Mouse (Mus musculus): ENCODE results near the gene Ccnt1. TPM values are rescaled to one million over a fixed set of nuclear protein-coding genes. Genes with fewer than 3 reads are reported as not detected.
"Not testable (repeated sequence)": the region's sequence is repeated elsewhere in the genome, so short reads cannot be mapped to it uniquely, and the experiment has no call there.

Ccnt1 gene
- polyA plus RNA-seq, 1 experiment from 2014 or later, result 25.9 TPM

GRCm38 (mm10) chr15:98586141-98586540, 15.4 kb upstream of the Ccnt1 start:
- H3K9me3 ChIP-seq (replicated peaks; ENCODE audit: control insufficient read depth, low read length); H3K27me3 ChIP-seq (ENCODE audit: control insufficient read depth, insufficient read depth, low read depth, low read length); H3K4me3 ChIP-seq (ENCODE audit: low read depth, low read length); H3K9ac ChIP-seq (ENCODE audit: low read depth, low read length); H3K36me3 ChIP-seq (ENCODE audit: control insufficient read depth, insufficient read depth): not testable (repeated sequence)
- peak overlapping the region; percentile 25; the same call in 1 of the 2 replicates for H3K4me2 ChIP-seq (ENCODE audit: low read depth, low read length)
- ATAC-seq (ENCODE audit: low read depth), result peak; percentile 79
- H3K27ac ChIP-seq (ENCODE audit: low read length), result peak overlapping the region; percentile 45; the same call in 1 of the 2 replicates
- WGBS (ENCODE audit: insufficient replicate concordance), result 31% methylated on average over 9 of the region's 9 CpGs
- peaks cover 19% of the 10 kb centered on the region for H3K4me1 ChIP-seq (ENCODE audit: control insufficient read depth, low read depth, low read length)

GRCm38 (mm10) chr15:98585421-98585820, 14.7 kb upstream of the Ccnt1 start:
- no peaks in the 10 kb centered on the region for H3K27me3 ChIP-seq (ENCODE audit: control insufficient read depth, insufficient read depth, low read depth, low read length)

GRCm38 (mm10) chr15:98582996-98583395, 12.3 kb upstream of the Ccnt1 start:
- peaks cover 14% of the 10 kb centered on the region for H3K4me1 ChIP-seq (ENCODE audit: control insufficient read depth, low read depth, low read length)
- H3K9ac ChIP-seq (ENCODE audit: low read depth, low read length), result no peak overlapping the region
- no peaks in the 10 kb centered on the region for H3K36me3 ChIP-seq (ENCODE audit: control insufficient read depth, insufficient read depth)
- H3K9me3 ChIP-seq (replicated peaks; ENCODE audit: control insufficient read depth, low read length), result no peaks in the 10 kb centered on the region
- H3K4me2 ChIP-seq (ENCODE audit: low read depth, low read length), result no peak overlapping the region
- WGBS (ENCODE audit: insufficient replicate concordance), result 65% methylated on average over 8 of the region's 8 CpGs
- ATAC-seq (ENCODE audit: low read depth), result no peak
- no peak overlapping the region for H3K4me3 ChIP-seq (ENCODE audit: low read depth, low read length)
- no peaks in the 10 kb centered on the region for H3K27me3 ChIP-seq (ENCODE audit: control insufficient read depth, insufficient read depth, low read depth, low read length)
- H3K27ac ChIP-seq (ENCODE audit: low read length), result no peak overlapping the region

More at GRCm38 (mm10) chr15:98585421-98585820, 14.7 kb upstream of the Ccnt1 start:
- no peak for ATAC-seq (ENCODE audit: low read depth)
- Histone ChIP-seq H3K27ac (ENCODE audit: low read length) (0 out of 2 replicates have a peak overlapping the region, but pooled peaks have one; percentile 45), H3K4me1 (ENCODE audit: control insufficient read depth, low read depth, low read length) (peaks cover 19% of the 10 kb centered on the region), H3K9me3 (replicated peaks; ENCODE audit: control insufficient read depth, low read length) (no peaks in the 10 kb centered on the region), H3K36me3 (ENCODE audit: control insufficient read depth, insufficient read depth) (no peaks in the 10 kb centered on the region), H3K4me2 (ENCODE audit: low read depth, low read length) (no peak overlapping the region), H3K4me3 (ENCODE audit: low read depth, low read length) (no peak overlapping the region), H3K9ac (ENCODE audit: low read depth, low read length) (no peak overlapping the region)
- WGBS (ENCODE audit: insufficient replicate concordance), result 73% methylated on average over 7 of the region's 7 CpGs

DNA sequence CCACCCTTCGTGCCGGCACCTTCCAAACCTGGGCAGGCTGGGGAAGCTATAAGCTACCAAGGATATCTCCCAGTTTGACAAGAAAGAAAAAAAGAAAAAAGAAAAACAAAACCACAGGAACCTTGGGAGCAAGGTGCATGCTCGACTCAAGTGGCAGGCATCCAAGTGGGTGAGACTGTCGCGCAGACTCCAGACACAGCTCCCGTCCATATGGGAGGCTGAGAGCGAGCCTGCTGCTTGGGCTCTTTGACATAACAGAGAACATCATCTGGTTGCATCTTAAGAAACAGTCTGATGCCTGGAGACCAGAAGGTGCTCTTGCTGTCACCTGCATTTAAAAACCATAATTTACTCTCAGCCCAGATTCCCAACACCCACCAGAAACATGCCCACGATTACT, 11.7 kb upstream of the Ccnt1 start:
- H3K27ac ChIP-seq (ENCODE audit: low read length), result no peak overlapping the region
- H3K4me3 ChIP-seq (ENCODE audit: low read depth, low read length), result no peak overlapping the region
- 76% methylated on average over 8 of the region's 8 CpGs for WGBS (ENCODE audit: insufficient replicate concordance)
- no peak overlapping the region for H3K4me2 ChIP-seq (ENCODE audit: low read depth, low read length)
- ATAC-seq (ENCODE audit: low read depth), result no peak
- no peaks in the 10 kb centered on the region for H3K9me3 ChIP-seq (replicated peaks; ENCODE audit: control insufficient read depth, low read length)
- no peak overlapping the region for H3K9ac ChIP-seq (ENCODE audit: low read depth, low read length)
- peaks cover 9% of the 10 kb centered on the region for H3K4me1 ChIP-seq (ENCODE audit: control insufficient read depth, low read depth, low read length)
- H3K36me3 ChIP-seq (ENCODE audit: control insufficient read depth, insufficient read depth), result no peaks in the 10 kb centered on the region
- H3K27me3 ChIP-seq (ENCODE audit: control insufficient read depth, insufficient read depth, low read depth, low read length), result no peaks in the 10 kb centered on the region

GRCm38 (mm10) chr15:98579795-98580464, 9.2 kb upstream of the Ccnt1 start:
- Histone ChIP-seq H3K27me3 (ENCODE audit: control insufficient read depth, insufficient read depth, low read depth, low read length) (no peaks in the 10 kb centered on the region), H3K9ac (ENCODE audit: low read depth, low read length) (no peak overlapping the region), H3K4me1 (ENCODE audit: control insufficient read depth, low read depth, low read length) (no peaks in the 10 kb centered on the region; the same call in 1 of the 2 replicates), H3K9me3 (replicated peaks; ENCODE audit: control insufficient read depth, low read length) (no peaks in the 10 kb centered on the region), H3K27ac (ENCODE audit: low read length) (no peak overlapping the region), H3K4me3 (ENCODE audit: low read depth, low read length) (no peak overlapping the region), H3K36me3 (ENCODE audit: control insufficient read depth, insufficient read depth) (no peaks in the 10 kb centered on the region), H3K4me2 (ENCODE audit: low read depth, low read length) (no peak overlapping the region)
- WGBS (ENCODE audit: insufficient replicate concordance), result 33% methylated on average over 5 of the region's 5 CpGs
- peak; percentile 69 for ATAC-seq (ENCODE audit: low read depth)

DNA sequence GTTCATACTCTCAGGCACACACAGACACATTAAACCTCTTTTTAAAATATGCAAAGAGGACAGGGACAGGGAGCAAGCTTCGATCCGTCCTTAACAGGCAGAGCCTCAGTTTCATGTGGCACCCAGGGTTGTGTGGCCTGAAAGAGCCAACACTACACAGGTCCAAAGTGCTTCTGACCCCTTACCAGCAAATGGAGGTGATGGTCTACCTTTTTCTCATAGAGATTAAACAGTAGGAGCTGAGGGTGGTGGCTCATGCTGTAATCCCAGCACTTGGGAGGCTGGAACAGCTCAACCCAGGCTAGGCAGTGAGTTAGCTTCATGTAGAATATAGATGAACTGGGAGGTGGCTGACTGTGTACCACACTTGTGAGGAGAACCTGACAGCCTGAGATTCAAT, 8.6 kb upstream of the Ccnt1 start:
- 73% methylated on average over 2 of the region's 2 CpGs for WGBS (ENCODE audit: insufficient replicate concordance)

GRCm38 (mm10) chr15:98573293-98573692, 2.6 kb upstream of the Ccnt1 start:
- Histone ChIP-seq H3K27me3 (ENCODE audit: control insufficient read depth, insufficient read depth, low read depth, low read length) (no peaks in the 10 kb centered on the region), H3K36me3 (ENCODE audit: control insufficient read depth, insufficient read depth) (no peaks in the 10 kb centered on the region), H3K4me2 (ENCODE audit: low read depth, low read length) (no peak overlapping the region), H3K4me3 (ENCODE audit: low read depth, low read length) (no peak overlapping the region), H3K27ac (ENCODE audit: low read length) (no peak overlapping the region), H3K9ac (ENCODE audit: low read depth, low read length) (no peak overlapping the region), H3K4me1 (ENCODE audit: control insufficient read depth, low read depth, low read length) (peaks cover 10% of the 10 kb centered on the region), H3K9me3 (replicated peaks; ENCODE audit: control insufficient read depth, low read length) (no peaks in the 10 kb centered on the region)
- ATAC-seq (ENCODE audit: low read depth), result no peak
- WGBS (ENCODE audit: insufficient replicate concordance), result 70% methylated on average over 4 of the region's 4 CpGs

More for the DNA sequence above, 8.6 kb upstream of the Ccnt1 start:
- Histone ChIP-seq H3K4me3 (ENCODE audit: low read depth, low read length) (no peak overlapping the region), H3K36me3 (ENCODE audit: control insufficient read depth, insufficient read depth) (no peaks in the 10 kb centered on the region), H3K9me3 (replicated peaks; ENCODE audit: control insufficient read depth, low read length) (no peaks in the 10 kb centered on the region), H3K27me3 (ENCODE audit: control insufficient read depth, insufficient read depth, low read depth, low read length) (no peaks in the 10 kb centered on the region), H3K9ac (ENCODE audit: low read depth, low read length) (no peak overlapping the region), H3K4me2 (ENCODE audit: low read depth, low read length) (no peak overlapping the region), H3K27ac (ENCODE audit: low read length) (no peak overlapping the region), H3K4me1 (ENCODE audit: control insufficient read depth, low read depth, low read length) (no peaks in the 10 kb centered on the region; the same call in 1 of the 2 replicates)
- ATAC-seq (ENCODE audit: low read depth), result no peak

- H3K9me3 ChIP-seq (replicated peaks; ENCODE audit: control insufficient read depth, low read length), result no peaks in the 10 kb centered on the region
- H3K27me3 ChIP-seq (ENCODE audit: control insufficient read depth, insufficient read depth, low read depth, low read length), result no peaks in the 10 kb centered on the region
- H3K9ac ChIP-seq (ENCODE audit: low read depth, low read length), result no peak overlapping the region
- H3K4me2 ChIP-seq (ENCODE audit: low read depth, low read length), result no peak overlapping the region
- H3K4me1 ChIP-seq (ENCODE audit: control insufficient read depth, low read depth, low read length), result peaks cover 25% of the 10 kb centered on the region
- WGBS (ENCODE audit: insufficient replicate concordance), result 70% methylated on average over 4 of the region's 4 CpGs
- ATAC-seq (ENCODE audit: low read depth), result no peak
- no peak overlapping the region for H3K27ac ChIP-seq (ENCODE audit: low read length)
- H3K4me3 ChIP-seq (ENCODE audit: low read depth, low read length), result no peak overlapping the region
- peaks cover 2% of the 10 kb centered on the region; the same call in 1 of the 2 replicates for H3K36me3 ChIP-seq (ENCODE audit: control insufficient read depth, insufficient read depth)
Observed at GRCm38 (mm10) chr15:98569795-98570365, 843 bp downstream of the Ccnt1 start.

- Histone ChIP-seq H3K9me3 (replicated peaks; ENCODE audit: control insufficient read depth, low read length) (no peaks in the 10 kb centered on the region), H3K27ac (ENCODE audit: low read length) (peak overlapping the region; percentile 100), H3K27me3 (ENCODE audit: control insufficient read depth, insufficient read depth, low read depth, low read length) (no peaks in the 10 kb centered on the region), H3K9ac (ENCODE audit: low read depth, low read length) (peak overlapping the region; percentile 77), H3K36me3 (ENCODE audit: control insufficient read depth, insufficient read depth) (peaks cover 5% of the 10 kb centered on the region; the same call in 1 of the 2 replicates), H3K4me1 (ENCODE audit: control insufficient read depth, low read depth, low read length) (peaks cover 28% of the 10 kb centered on the region), H3K4me3 (ENCODE audit: low read depth, low read length) (peak overlapping the region; percentile 99), H3K4me2 (ENCODE audit: low read depth, low read length) (peak overlapping the region; percentile 67)
- no peak for ATAC-seq (ENCODE audit: low read depth)
- WGBS (ENCODE audit: insufficient replicate concordance), result 56% methylated on average over 7 of the region's 7 CpGs
Observed at GRCm38 (mm10) chr15:98569216-98569615, 1.5 kb downstream of the Ccnt1 start.
